Mouse (Mus musculus) stomach, embryonic 16.5 days (tissue): Measurements from ENCODE around the gene Tom1l2. TPM values are rescaled to one million over a fixed set of nuclear protein-coding genes. Genes with fewer than 3 reads are reported as not detected.
A peak's percentile ranks its signal among the peaks of the same experiment; 100 is the strongest.

Experiments used
- ATAC-seq: fragments of 200-750 bp; cut with Nextera tagmentation; 2 replicates; pipeline ENCODE4 v1.8.0; 2017; ENCODE audit warnings: moderate number of reproducible peaks, moderate TSS enrichment; ENCODE audit not compliant: insufficient read depth, low FRiP score
- H3K27ac ChIP-seq: fragments of 300-500 bp; sonication (generic); 2 replicates; pipeline ENCODE4 v1.5.1; 2014; ENCODE audit warnings: low read length
- H3K27me3 ChIP-seq: fragments of 300-500 bp; sonication (generic); 2 replicates; pipeline ENCODE4 v1.6.1; 2014; ENCODE audit warnings: low read length, control low read depth, mixed read lengths; ENCODE audit not compliant: control insufficient read depth, insufficient read depth
- H3K36me3 ChIP-seq: fragments of 300-500 bp; sonication (generic); 2 replicates; pipeline ENCODE4 v1.6.1; 2014; ENCODE audit warnings: low read length; ENCODE audit not compliant: control insufficient read depth, insufficient read depth
- H3K4me1 ChIP-seq: fragments of 300-500 bp; sonication (generic); 2 replicates; pipeline ENCODE4 v1.6.1; 2014; ENCODE audit warnings: low read length, control low read depth, mixed read lengths; ENCODE audit not compliant: control insufficient read depth, insufficient read depth
- H3K4me2 ChIP-seq: fragments of 300-500 bp; sonication (generic); 2 replicates; pipeline ENCODE4 v1.6.1; 2014; ENCODE audit warnings: low read depth, low read length, mixed read lengths
- H3K4me3 ChIP-seq: fragments of 300-500 bp; sonication (generic); replicated peaks from 2 replicates; pipeline ENCODE4 v1.5.1; 2014; ENCODE audit warnings: mild to moderate bottlenecking, low read length
- H3K9ac ChIP-seq: fragments of 300-500 bp; sonication (generic); 2 replicates; pipeline ENCODE4 v1.6.1; 2014; ENCODE audit warnings: low read length
- H3K9me3 ChIP-seq: fragments of 300-500 bp; sonication (generic); replicated peaks from 2 replicates; pipeline ENCODE4 v1.6.1; 2016; ENCODE audit warnings: low read length, control low read depth; ENCODE audit not compliant: control insufficient read depth
- WGBS: fragments of 180-500 bp; shearing (Covaris S2); extraction: QIAGEN DNeasy Blood & Tissue Kit; methylation state at CpG from one replicate; pipeline ENCODE4 v1.1.7; 2014; 5-methylcytosine and 5-hydroxymethylcytosine counted together
- polyA plus RNA-seq: library from polyadenylated mRNA; unstranded; fragments of >200 nt; fragmentation: Nextera tagmentation; extraction: Ambion mirVana; gene quantifications from 2 replicates; pipeline ENCODE4 v1.2.1, GENCODE M21; 2015

Gene Tom1l2
- polyA plus RNA-seq, 1 experiment from 2014 or later, result 29.9 TPM

DNA sequence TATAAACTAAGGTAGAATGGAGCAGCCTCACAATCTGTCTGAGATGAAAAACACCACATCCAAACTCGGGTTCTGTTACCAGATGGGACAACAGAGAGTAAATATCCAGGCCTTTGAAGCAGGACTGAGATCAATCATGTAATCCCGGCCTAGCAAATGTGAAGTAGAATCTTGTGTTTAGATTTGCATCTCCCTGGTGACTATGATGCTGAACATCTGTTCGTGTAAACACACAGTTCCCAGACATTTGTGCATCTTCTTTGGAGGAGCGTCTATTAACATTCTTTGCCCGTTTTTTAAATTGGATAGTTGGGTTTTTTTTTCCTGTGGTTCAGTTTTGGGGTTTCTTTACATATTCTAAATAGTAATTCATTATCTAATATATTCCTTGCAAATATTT, 63.7 kb downstream of the Tom1l2 start:
- H3K27ac ChIP-seq, result peak overlapping the region; percentile 64
- peaks cover 19% of the 10 kb centered on the region for H3K4me1 ChIP-seq
- H3K9ac ChIP-seq, result peak overlapping the region; percentile 43; the same call in 1 of the 2 replicates
- H3K9me3 ChIP-seq, result no peaks in the 10 kb centered on the region
- no peak for ATAC-seq
- H3K4me3 ChIP-seq, result no peak overlapping the region
- WGBS, result 27% methylated on average over 5 of the region's 5 CpGs
- H3K36me3 ChIP-seq, result no peaks in the 10 kb centered on the region
- no peak overlapping the region for H3K4me2 ChIP-seq
- no peaks in the 10 kb centered on the region for H3K27me3 ChIP-seq

DNA sequence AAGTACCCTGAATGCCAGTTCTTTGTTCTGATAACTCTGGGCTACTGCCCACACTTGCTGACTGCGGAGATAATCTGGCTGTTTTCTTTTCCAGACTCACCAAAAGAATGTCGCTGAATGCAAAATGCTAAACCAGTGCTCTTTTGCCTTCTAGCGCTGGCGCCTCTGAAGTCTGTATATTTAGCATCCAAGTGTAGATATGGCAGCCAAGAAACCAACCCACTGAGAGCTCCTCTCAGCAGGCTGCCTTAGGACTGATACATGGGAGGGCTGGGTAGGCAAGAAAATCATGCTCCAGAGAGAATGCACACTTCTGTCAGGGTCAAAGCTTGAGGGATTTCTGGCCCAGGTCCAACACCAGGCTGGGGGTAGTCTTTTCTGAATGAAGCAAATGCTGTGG, 66.4 kb downstream of the Tom1l2 start:
- Histone ChIP-seq H3K4me3 (no peak overlapping the region), H3K27ac (no peak overlapping the region), H3K36me3 (no peaks in the 10 kb centered on the region), H3K27me3 (no peaks in the 10 kb centered on the region), H3K4me1 (peaks cover 19% of the 10 kb centered on the region), H3K4me2 (no peak overlapping the region), H3K9ac (no peak overlapping the region), H3K9me3 (no peaks in the 10 kb centered on the region)
- ATAC-seq, result no peak
- WGBS, result 65% methylated on average over 4 of the region's 4 CpGs

DNA sequence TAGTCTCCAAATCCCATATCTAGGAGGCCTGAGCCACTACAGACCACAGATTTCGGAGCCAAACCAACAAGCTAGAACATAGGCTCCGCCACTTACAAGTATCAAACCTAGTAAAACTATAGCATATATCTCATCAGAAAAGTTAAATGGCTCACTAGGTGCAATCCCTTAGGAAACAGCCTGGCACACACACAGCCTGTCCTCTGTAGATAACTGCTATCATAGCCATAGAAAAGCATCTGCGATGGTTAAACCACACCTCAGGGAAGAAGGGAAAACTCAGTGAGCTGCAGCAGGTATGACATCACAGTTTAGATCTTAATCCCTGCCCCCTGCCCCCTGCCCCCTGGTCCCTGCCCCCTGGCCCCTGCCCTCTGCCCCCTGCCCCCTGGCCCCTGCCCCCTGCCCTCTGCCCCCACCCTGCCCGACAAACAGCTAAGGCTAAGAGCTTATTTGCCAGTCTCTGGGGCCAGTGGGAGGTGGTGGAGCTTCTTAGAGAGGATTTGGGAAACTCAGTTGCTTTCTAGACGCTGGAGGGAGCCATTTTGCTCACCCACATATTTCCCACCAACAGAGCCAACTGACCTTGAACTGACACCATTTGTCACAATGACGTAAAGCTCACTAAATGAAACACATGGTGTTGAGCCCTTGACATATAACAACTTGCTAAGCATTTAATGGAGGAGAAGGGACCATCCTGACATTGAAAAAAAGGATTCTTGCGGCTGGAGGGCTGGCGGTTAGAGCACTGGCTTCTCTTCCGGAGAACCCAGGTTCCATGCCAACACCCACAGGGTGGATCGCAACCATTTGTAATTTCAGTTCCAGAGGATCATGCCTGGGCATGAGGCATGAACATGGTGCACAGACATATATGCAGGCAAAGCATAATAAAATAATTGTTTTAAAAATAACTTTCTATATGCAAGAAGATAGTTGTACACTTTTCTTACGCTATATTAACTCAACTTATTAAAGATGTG, 72.0 kb downstream of the Tom1l2 start:
- H3K36me3 ChIP-seq, result no peaks in the 10 kb centered on the region
- H3K9ac ChIP-seq, result 0 out of 2 replicates have a peak overlapping the region, but pooled peaks have one; percentile 35
- H3K9me3 ChIP-seq, result no peaks in the 10 kb centered on the region
- no peak overlapping the region for H3K4me3 ChIP-seq
- WGBS, result 55% methylated on average over 11 of the region's 11 CpGs
- peaks cover 14% of the 10 kb centered on the region for H3K4me1 ChIP-seq
- ATAC-seq, result no peak
- 0 out of 2 replicates have a peak overlapping the region, but pooled peaks have one; percentile 6 for H3K27ac ChIP-seq
- H3K27me3 ChIP-seq, result no peaks in the 10 kb centered on the region
- no peak overlapping the region for H3K4me2 ChIP-seq

DNA sequence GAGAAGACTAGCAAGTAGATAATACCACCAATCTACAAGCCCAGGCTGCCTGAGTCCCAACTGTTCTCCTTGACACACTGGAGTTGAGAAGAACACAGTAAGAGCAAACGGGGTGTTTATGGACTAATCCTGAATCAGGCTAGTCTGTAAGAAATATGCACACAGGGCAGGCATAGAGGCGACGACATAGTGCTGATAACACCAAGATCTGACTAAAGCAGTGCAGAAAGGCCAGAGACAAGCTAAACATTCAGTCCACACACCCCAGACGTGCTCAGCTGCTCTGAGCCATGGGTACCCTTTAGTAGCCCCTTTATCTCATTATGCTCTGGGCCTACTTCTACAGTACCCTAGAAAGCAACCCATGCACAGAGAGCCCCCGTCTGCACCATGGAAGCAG, 73.2 kb downstream of the Tom1l2 start:
- no peak for ATAC-seq
- Histone ChIP-seq H3K9me3 (no peaks in the 10 kb centered on the region), H3K4me2 (no peak overlapping the region), H3K36me3 (no peaks in the 10 kb centered on the region), H3K27me3 (no peaks in the 10 kb centered on the region), H3K4me3 (no peak overlapping the region), H3K4me1 (peaks cover 14% of the 10 kb centered on the region), H3K27ac (0 out of 2 replicates have a peak overlapping the region, but pooled peaks have one; percentile 6), H3K9ac (no peak overlapping the region)
- 71% methylated on average over 5 of the region's 5 CpGs for WGBS

DNA sequence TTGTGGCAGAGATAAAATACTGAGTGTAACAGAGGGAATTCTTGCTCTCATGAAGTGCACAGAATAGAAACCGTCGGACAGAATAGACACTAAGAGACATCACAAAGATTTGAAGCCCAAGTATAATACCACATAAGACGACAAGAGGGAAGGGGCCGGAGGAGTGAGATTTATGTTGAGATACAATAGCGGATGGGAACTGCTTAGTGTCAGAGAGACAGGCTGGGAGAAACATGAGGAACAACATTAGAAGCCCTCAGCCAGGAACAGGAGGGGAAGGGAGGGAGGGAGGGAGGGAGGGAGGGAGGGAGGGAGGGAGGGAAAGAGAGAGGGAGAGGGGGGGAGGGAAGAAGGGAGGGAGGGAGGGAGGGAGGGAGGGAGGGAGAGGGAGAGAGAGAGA, 74.9 kb downstream of the Tom1l2 start:
- peak; percentile 37; the same call in 1 of the 2 replicates for ATAC-seq
- WGBS, result 48% methylated on average over 5 of the region's 5 CpGs
- H3K27ac ChIP-seq, result no peak overlapping the region

DNA sequence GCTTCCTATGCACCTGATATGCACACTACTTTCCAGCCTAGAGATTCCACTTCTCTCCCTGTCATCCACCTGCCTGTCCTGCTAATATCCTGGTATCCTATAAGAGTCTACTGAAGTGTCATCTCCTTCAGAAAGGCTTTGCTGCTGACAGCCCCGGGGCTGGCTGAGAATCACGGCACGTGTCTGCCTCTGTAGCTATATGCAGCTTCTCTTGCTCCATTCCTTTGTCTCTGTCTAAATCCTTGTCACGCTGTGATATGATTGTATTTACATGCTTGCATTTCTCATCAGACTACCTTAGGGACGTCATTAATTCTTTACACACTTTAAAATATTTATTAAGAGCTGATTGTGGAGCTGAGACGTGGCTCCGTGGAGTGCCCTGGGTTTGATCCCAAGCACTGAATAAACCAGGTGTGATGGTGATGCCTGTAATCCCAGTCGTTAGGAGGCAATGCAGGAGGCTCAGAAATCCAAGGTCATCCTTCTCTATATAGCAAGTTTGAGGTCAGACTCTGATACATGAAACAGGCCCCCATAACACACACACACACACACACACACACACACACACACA, 75.5 kb downstream of the Tom1l2 start:
- H3K9me3 ChIP-seq, result no peaks in the 10 kb centered on the region
- 54% methylated on average over 8 of the region's 8 CpGs for WGBS
- H3K27ac ChIP-seq, result no peak overlapping the region
- no peak overlapping the region for H3K4me3 ChIP-seq
- no peak overlapping the region for H3K9ac ChIP-seq
- no peaks in the 10 kb centered on the region for H3K27me3 ChIP-seq
- H3K36me3 ChIP-seq, result no peaks in the 10 kb centered on the region
- ATAC-seq, result no peak
- peaks cover 23% of the 10 kb centered on the region for H3K4me1 ChIP-seq
- H3K4me2 ChIP-seq, result no peak overlapping the region

More for the DNA sequence above, 74.9 kb downstream of the Tom1l2 start:
- Histone ChIP-seq H3K4me3 (no peak overlapping the region), H3K4me2 (no peak overlapping the region), H3K36me3 (no peaks in the 10 kb centered on the region), H3K27me3 (no peaks in the 10 kb centered on the region), H3K4me1 (peaks cover 23% of the 10 kb centered on the region), H3K9ac (no peak overlapping the region), H3K9me3 (no peaks in the 10 kb centered on the region)

DNA sequence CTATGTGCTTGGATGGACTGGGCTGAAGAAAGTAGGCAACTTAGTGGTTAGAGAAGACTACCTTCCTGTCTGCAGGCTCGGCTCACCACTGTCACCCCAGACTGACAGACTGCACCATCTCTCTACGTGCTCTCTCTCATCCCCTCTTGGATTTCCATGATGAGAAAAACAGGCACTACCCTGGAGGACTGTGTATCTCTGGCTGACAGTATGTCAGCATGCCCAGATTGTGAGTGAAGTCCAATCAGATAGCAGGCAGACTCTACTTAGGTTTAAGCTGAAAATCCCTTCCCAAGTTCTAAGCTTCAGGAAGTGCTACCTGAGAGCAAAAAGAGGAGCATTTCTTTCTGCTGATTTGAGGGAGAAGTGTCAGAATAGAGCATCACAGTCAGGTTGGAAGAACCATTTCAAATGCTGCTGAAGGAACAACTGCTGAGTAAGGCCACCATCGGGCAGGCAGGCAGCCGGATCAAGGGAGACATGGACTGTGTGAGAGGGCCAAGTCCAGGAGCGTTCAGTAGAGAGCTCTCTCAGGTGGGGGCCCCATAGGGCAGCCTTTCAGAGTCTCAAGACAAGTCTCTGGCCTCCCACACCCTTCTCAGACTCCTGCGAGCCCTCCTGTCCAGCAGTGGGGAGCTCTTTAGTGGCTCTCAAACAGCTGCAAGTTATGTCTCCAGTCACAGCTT, 76.2 kb downstream of the Tom1l2 start:
- ATAC-seq, result no peak
- H3K27ac ChIP-seq, result no peak overlapping the region
- 82% methylated on average over 6 of the region's 6 CpGs for WGBS

DNA sequence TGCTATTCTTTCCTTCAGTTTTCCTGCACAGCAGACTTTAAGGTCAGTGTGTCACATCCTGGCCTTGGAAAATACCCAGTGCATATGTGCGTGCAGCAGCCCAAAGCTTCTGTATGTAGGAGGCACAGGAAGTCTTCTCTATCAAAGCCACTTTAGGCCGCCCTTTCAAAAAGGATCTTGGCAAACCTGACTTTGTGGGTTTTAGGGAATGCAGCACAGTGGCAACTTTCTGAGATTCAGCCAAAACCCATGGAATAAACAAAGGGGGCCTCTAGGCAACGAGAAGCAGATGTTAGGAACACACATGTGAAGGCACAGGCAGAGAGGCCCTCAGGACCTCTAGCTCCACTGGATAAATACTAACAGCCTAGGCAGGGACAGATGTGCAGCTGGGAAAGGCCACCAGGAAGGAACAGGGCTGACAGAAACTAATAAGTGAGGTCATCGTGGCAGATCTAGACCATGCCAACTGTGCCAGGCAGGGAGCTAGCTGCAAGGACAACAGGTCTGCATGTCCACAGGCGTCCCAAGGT, 79.4 kb downstream of the Tom1l2 start:
- Histone ChIP-seq H3K27me3 (no peaks in the 10 kb centered on the region), H3K36me3 (no peaks in the 10 kb centered on the region), H3K4me2 (no peak overlapping the region), H3K9me3 (no peaks in the 10 kb centered on the region), H3K27ac (peak overlapping the region; percentile 67), H3K4me3 (no peak overlapping the region), H3K9ac (0 out of 2 replicates have a peak overlapping the region, but pooled peaks have one; percentile 17), H3K4me1 (peaks cover 13% of the 10 kb centered on the region; the same call in 1 of the 2 replicates)
- 40% methylated on average over 5 of the region's 5 CpGs for WGBS
- peak; percentile 57; the same call in 1 of the 2 replicates for ATAC-seq

More for the DNA sequence above, 76.2 kb downstream of the Tom1l2 start:
- no peak overlapping the region for H3K4me2 ChIP-seq
- no peaks in the 10 kb centered on the region for H3K27me3 ChIP-seq
- H3K36me3 ChIP-seq, result no peaks in the 10 kb centered on the region
- H3K4me1 ChIP-seq, result peaks cover 23% of the 10 kb centered on the region
- H3K4me3 ChIP-seq, result no peak overlapping the region
- no peaks in the 10 kb centered on the region for H3K9me3 ChIP-seq
- no peak overlapping the region for H3K9ac ChIP-seq
